Mouse (Mus musculus) heart, postnatal 10 days (tissue): ENCODE results near the gene Gm20814. TPM values are rescaled to one million over a fixed set of nuclear protein-coding genes. Genes with fewer than 3 reads are reported as not detected.
"Not testable (repeated sequence)": the region's sequence is repeated elsewhere in the genome, so short reads cannot be mapped to it uniquely, and the experiment has no call there.

ENCODE experiments used
- DNase-seq, 2 experiments: peaks; one replicate each; pipeline ENCODE4 v3.0.0; 2021
- intact Hi-C: fragments of 180-260 bp; cut with DNase I; formaldehyde crosslinking; loops from one replicate; pipeline ENCODE4 v1.15.1; 2025
- total RNA-seq, 2 experiments: library from RNA; stranded (reverse); gene quantifications; 2 replicates each; pipeline ENCODE4 v1.2.3; 2021

Gm20814 gene
- not detected for total RNA-seq

- intact Hi-C loops = not testable (repeated sequence)
Observed at GRCm38 (mm10) chrY:75195556-75195955, at the start of gene Gm20814. Gm20814 (plus strand) TSS chrY:75195856.

More at GRCm38 (mm10) chrY:75195556-75195955, at the start of gene Gm20814:
- not testable (repeated sequence) for DNase-seq
